Mouse (Mus musculus) midbrain, postnatal 0 days (tissue): Measurements from ENCODE around the gene Ddx27. TPM values are rescaled to one million over a fixed set of nuclear protein-coding genes. Genes with fewer than 3 reads are reported as not detected.

ENCODE experiments used
- ATAC-seq: fragments of 200-750 bp; cut with Nextera tagmentation; 2 replicates; pipeline ENCODE4 v1.8.0; 2017; ENCODE audit warnings: moderate number of reproducible peaks, mild to moderate bottlenecking, moderate TSS enrichment, moderate library complexity; ENCODE audit not compliant: low FRiP score
- DNase-seq: peaks from one replicate; pipeline ENCODE4 v3.0.0-alpha.2; 2015; ENCODE audit warnings: low spot score
- H3K27ac ChIP-seq: fragments of 300-500 bp; sonication (generic); 2 replicates; pipeline ENCODE4 v1.5.1; 2014; ENCODE audit warnings: low read depth, mild to moderate bottlenecking, low read length, mixed read lengths
- H3K27me3 ChIP-seq: fragments of 300-500 bp; sonication (generic); 2 replicates; pipeline ENCODE4 v1.6.1; 2014; ENCODE audit warnings: low read length, control low read depth, mixed read lengths; ENCODE audit not compliant: insufficient read depth
- H3K36me3 ChIP-seq: fragments of 300-500 bp; sonication (generic); 2 replicates; pipeline ENCODE4 v1.6.1; 2014; ENCODE audit warnings: low read length, control low read depth, mixed read lengths; ENCODE audit not compliant: insufficient read depth
- H3K4me1 ChIP-seq: fragments of 300-500 bp; sonication (generic); 2 replicates; pipeline ENCODE4 v1.6.1; 2014; ENCODE audit warnings: mild to moderate bottlenecking, control low read depth, antibody characterized with exemption, low read length, mixed read lengths; ENCODE audit not compliant: insufficient read depth
- H3K4me2 ChIP-seq: fragments of 300-500 bp; sonication (generic); 2 replicates; pipeline ENCODE4 v1.6.1; 2014; ENCODE audit warnings: low read depth, mild to moderate bottlenecking, low read length, mixed read lengths; ENCODE audit not compliant: poor library complexity, severe bottlenecking
- H3K4me3 ChIP-seq: fragments of 300-500 bp; sonication (generic); 2 replicates; pipeline ENCODE4 v1.5.1; 2014; ENCODE audit warnings: low read depth, mild to moderate bottlenecking, low read length, moderate library complexity
- H3K9ac ChIP-seq: fragments of 300-500 bp; sonication (generic); replicated peaks from 2 replicates; pipeline ENCODE4 v1.6.1; 2014; ENCODE audit warnings: mild to moderate bottlenecking, low read length, moderate library complexity, mixed read lengths; ENCODE audit not compliant: poor library complexity, severe bottlenecking
- H3K9me3 ChIP-seq: fragments of 300-500 bp; sonication (generic); 2 replicates; pipeline ENCODE4 v1.6.1; 2016; ENCODE audit warnings: low read length, control low read depth
- CTCF ChIP-seq: IDR thresholded peaks from 2 replicates; pipeline ENCODE4 v1.5.1; 2016; ENCODE audit warnings: antibody characterized with exemption, mild to moderate bottlenecking
- WGBS: fragments of 180-500 bp; shearing (Covaris S2); extraction: QIAGEN DNeasy Blood & Tissue Kit; methylation state at CpG from one replicate; pipeline ENCODE4 v1.1.7; 2014; 5-methylcytosine and 5-hydroxymethylcytosine counted together
- polyA plus RNA-seq: library from polyadenylated mRNA; unstranded; fragments of >200 nt; fragmentation: Nextera tagmentation; extraction: Ambion mirVana; gene quantifications from 2 replicates; pipeline ENCODE4 v1.2.1, GENCODE M21; 2015
- total RNA-seq: library from RNA; depleted of rRNA; stranded (reverse); fragments of >200 nt; gene quantifications from 2 replicates; pipeline ENCODE4 v1.2.3, GENCODE M21; 2014

Ddx27 gene
- total and polyA plus RNA-seq, 2 experiments from 2014 or later: 29.5 to 38.6 TPM

GRCm38 (mm10) chr2:167061381-167062034, 46.5 kb downstream of the Ddx27 start:
- TF ChIP-seq CTCF: no peak
- Histone ChIP-seq H3K4me3 (peak overlapping the region; percentile 91), H3K4me2 (peak overlapping the region; percentile 86), H3K9me3 (no peaks in the 10 kb centered on the region), H3K27me3 (no peaks in the 10 kb centered on the region), H3K4me1 (peaks cover 11% of the 10 kb centered on the region; the same call in 1 of the 2 replicates), H3K36me3 (peaks cover 11% of the 10 kb centered on the region), H3K27ac (0 out of 2 replicates have a peak overlapping the region, but pooled peaks have one; percentile 26), H3K9ac (peak overlapping the region; percentile 93)
- no peak for DNase-seq
- 29% methylated on average over 11 of the region's 11 CpGs for WGBS
- no peak for ATAC-seq

GRCm38 (mm10) chr2:167062497-167062911, 47.5 kb downstream of the Ddx27 start:
- peak overlapping the region; percentile 86 for H3K4me2 ChIP-seq
- TF ChIP-seq CTCF: no peak
- H3K27me3 ChIP-seq: no peaks in the 10 kb centered on the region
- H3K27ac ChIP-seq: peak overlapping the region; percentile 84
- peak; percentile 84 for ATAC-seq
- peaks cover 9% of the 10 kb centered on the region for H3K36me3 ChIP-seq
- peaks cover 11% of the 10 kb centered on the region; the same call in 1 of the 2 replicates for H3K4me1 ChIP-seq
- DNase-seq: peak; percentile 86
- peak overlapping the region; percentile 93 for H3K9ac ChIP-seq
- H3K9me3 ChIP-seq: no peaks in the 10 kb centered on the region
- under 1% methylated on average over 41 of the region's 60 CpGs for WGBS
- H3K4me3 ChIP-seq: peak overlapping the region; percentile 91

GRCm38 (mm10) chr2:167062965-167063880, 48.2 kb downstream of the Ddx27 start, which contains the start of gene Znfx1:
Znfx1 (minus strand) TSS chr2:167063015.
- peak within 1 kb of the TSS; percentile 91 for H3K4me3 ChIP-seq
- peaks cover 9% of the 10 kb centered on the region for H3K36me3 ChIP-seq
- DNase-seq: peak; percentile 96
- H3K4me1 ChIP-seq: peaks cover 11% of the 10 kb centered on the region; the same call in 1 of the 2 replicates
- peak within 1 kb of the TSS; percentile 84 for H3K27ac ChIP-seq
- peak; percentile 44 for TF ChIP-seq CTCF
- H3K9ac ChIP-seq: peak within 1 kb of the TSS; percentile 93
- H3K9me3 ChIP-seq: no peaks in the 10 kb centered on the region
- H3K27me3 ChIP-seq: no peaks in the 10 kb centered on the region
- WGBS: under 1% methylated on average over 56 of the region's 57 CpGs
- H3K4me2 ChIP-seq: peak within 1 kb of the TSS; percentile 86
- peak; percentile 92 for ATAC-seq

GRCm38 (mm10) chr2:167063906-167064496, 49.0 kb downstream of the Ddx27 start:
- ATAC-seq (no peak), DNase-seq (peak; percentile 59)
- Histone ChIP-seq H3K4me1 (peaks cover 11% of the 10 kb centered on the region; the same call in 1 of the 2 replicates), H3K4me3 (peak overlapping the region; percentile 91), H3K9me3 (no peaks in the 10 kb centered on the region), H3K4me2 (peak overlapping the region; percentile 86), H3K9ac (peak overlapping the region; percentile 93), H3K27me3 (no peaks in the 10 kb centered on the region), H3K27ac (peak overlapping the region; percentile 76), H3K36me3 (peaks cover 9% of the 10 kb centered on the region)
- WGBS: under 1% methylated on average over 7 of the region's 7 CpGs
- peak; percentile 64 for TF ChIP-seq CTCF

- H3K27ac ChIP-seq: no peak overlapping the region
- WGBS: 26% methylated on average over 9 of the region's 9 CpGs
- H3K27me3 ChIP-seq: no peaks in the 10 kb centered on the region
- ATAC-seq (no peak), DNase-seq (no peak)
- peak overlapping the region; percentile 86 for H3K4me2 ChIP-seq
- H3K9ac ChIP-seq: peak overlapping the region; percentile 54
- H3K4me3 ChIP-seq: peak overlapping the region; percentile 91
- H3K9me3 ChIP-seq: no peaks in the 10 kb centered on the region
- H3K36me3 ChIP-seq: peaks cover 9% of the 10 kb centered on the region
- peaks cover 11% of the 10 kb centered on the region; the same call in 1 of the 2 replicates for H3K4me1 ChIP-seq
- TF ChIP-seq CTCF: no peak
These were observed 49.8 kb downstream of the Ddx27 start for GRCm38 (mm10) chr2:167064601-167065295.
